Mouse (Mus musculus): Measurements from ENCODE around the gene Shank1.

Shank1 gene

GRCm38 (mm10) chr7:44341119-44341518 is 31.1 kb downstream of the Shank1 start:
- DNase-seq (ENCODE audit: low spot score in 2 of 2): no peak

- no peak for DNase-seq (ENCODE audit: low spot score in 2 of 2)
Measured at GRCm38 (mm10) chr7:44341714-44342113, 31.7 kb downstream of the Shank1 start.

- DNase-seq (ENCODE audit: low spot score in 2 of 2): no peak
Measured at GRCm38 (mm10) chr7:44343459-44344015, 33.5 kb downstream of the Shank1 start.

GRCm38 (mm10) chr7:44344622-44345021 is 34.6 kb downstream of the Shank1 start:
- DNase-seq (ENCODE audit: low spot score in 2 of 2): no peak

GRCm38 (mm10) chr7:44349043-44349442 is 39.0 kb downstream of the Shank1 start:
- no peak for DNase-seq (ENCODE audit: low spot score in 2 of 2)

- DNase-seq (ENCODE audit: low spot score in 2 of 2): peak in 1 of 2 experiments; percentile 60
Measured at GRCm38 (mm10) chr7:44350957-44351711, 41.1 kb downstream of the Shank1 start.

GRCm38 (mm10) chr7:44351881-44352749 is 42.1 kb downstream of the Shank1 start:
- DNase-seq (ENCODE audit: low spot score in 2 of 2): no peak

GRCm38 (mm10) chr7:44352750-44353600 is 42.9 kb downstream of the Shank1 start:
- DNase-seq (ENCODE audit: low spot score in 2 of 2): no peak

GRCm38 (mm10) chr7:44353601-44354340 is 43.7 kb downstream of the Shank1 start:
- no peak for DNase-seq (ENCODE audit: low spot score in 2 of 2)

- DNase-seq (ENCODE audit: low spot score in 2 of 2): no peak
Measured at GRCm38 (mm10) chr7:44355411-44355810, 45.4 kb downstream of the Shank1 start.

GRCm38 (mm10) chr7:44356590-44357481 is 46.8 kb downstream of the Shank1 start:
- DNase-seq (ENCODE audit: low spot score in 2 of 2): no peak

GRCm38 (mm10) chr7:44357531-44357930 is 47.5 kb downstream of the Shank1 start:
- no peak for DNase-seq (ENCODE audit: low spot score in 2 of 2)

- no peak for DNase-seq (ENCODE audit: low spot score in 2 of 2)
Measured at GRCm38 (mm10) chr7:44358012-44358411, 48.0 kb downstream of the Shank1 start.

GRCm38 (mm10) chr7:44358886-44359654 is 49.0 kb downstream of the Shank1 start:
- no peak for DNase-seq (ENCODE audit: low spot score in 2 of 2)

- peak; percentile 78 to 84 for DNase-seq (ENCODE audit: low spot score in 2 of 2)
Measured at GRCm38 (mm10) chr7:44359908-44360672, 50.0 kb downstream of the Shank1 start.

- no peak for DNase-seq (ENCODE audit: low spot score in 2 of 2)
Measured at GRCm38 (mm10) chr7:44360792-44361301, 50.8 kb downstream of the Shank1 start.

- DNase-seq (ENCODE audit: low spot score in 2 of 2): no peak
Measured at GRCm38 (mm10) chr7:44372678-44373077, 62.6 kb downstream of the Shank1 start.

GRCm38 (mm10) chr7:44373460-44373859 is 63.4 kb downstream of the Shank1 start:
- no peak for DNase-seq (ENCODE audit: low spot score in 2 of 2)
